20 mouse cellular contexts compared by ENCODE assay signal in the genomic region with DNA sequence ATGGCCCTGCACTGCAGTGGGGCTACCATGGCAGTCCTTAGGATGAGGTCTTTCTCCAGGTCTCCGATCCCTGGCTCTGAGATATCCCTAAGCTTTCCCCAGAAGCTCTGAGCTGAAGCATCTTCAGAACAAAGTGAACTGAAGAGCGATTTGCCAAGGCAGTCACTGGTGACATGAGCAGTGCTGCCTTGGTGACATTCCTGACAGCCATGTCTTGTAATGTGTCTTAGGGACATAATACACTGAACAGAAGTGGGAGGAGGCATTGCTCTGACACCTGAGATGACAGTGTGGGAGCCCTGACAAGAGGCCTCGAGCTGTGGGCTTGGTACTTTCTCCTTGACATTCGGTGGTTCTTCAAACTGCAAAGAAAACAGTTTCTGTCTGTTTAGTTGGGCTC. TPM values are rescaled to one million over a fixed set of nuclear protein-coding genes. Genes with fewer than 3 reads are reported as not detected.
DNase-seq lines count a peak whose midpoint lies in the region; ATAC-seq and TF ChIP-seq lines count a peak whose summit lies in the region.
"Had no signal": no experiment of that assay in that cellular context is flagged by ENCODE, and none has a peak within 500 bp of the region (broad histone marks: within the 10 kb centered on the region; RNA-seq: fewer than 3 reads in every experiment).

No protein-coding gene starts in this region.

- no peak overlapping the region for H3K27ac ChIP-seq in forebrain, embryonic 13.5 days
- H3K27ac ChIP-seq in forebrain, embryonic 12.5 days, result no peak overlapping the region
- H3K27ac ChIP-seq in forebrain, embryonic 16.5 days (ENCODE audit: low read length), result no peak overlapping the region; the same call in 1 of the 2 replicates
- no peak overlapping the region for H3K27ac ChIP-seq in forebrain, embryonic 14.5 days (ENCODE audit: low read depth, low read length)
- H3K27ac ChIP-seq in liver, embryonic 12.5 days, result 0 out of 2 replicates have a peak overlapping the region, but pooled peaks have one; percentile 14
- H3K27ac ChIP-seq in liver, postnatal 0 days (ENCODE audit: low read depth), result no peak overlapping the region
- 0 out of 2 replicates have a peak overlapping the region, but pooled peaks have one; percentile 17 for H3K27ac ChIP-seq in midbrain, embryonic 16.5 days (ENCODE audit: low read length)
- no peak overlapping the region for H3K27ac ChIP-seq in midbrain, embryonic 10.5 days (replicated peaks)
- H3K27ac ChIP-seq: embryonic facial prominence, embryonic 10.5 days; embryonic facial prominence, embryonic 12.5 days had no signal

- TF ChIP-seq EP300 in liver, postnatal 0 days (IDR thresholded peaks at IDR 0.05; ENCODE audit: low read depth), result no peak

- peak; percentile 52; the same call in 1 of the 2 replicates for ATAC-seq in forebrain, embryonic 13.5 days
- no peak for ATAC-seq in forebrain, embryonic 12.5 days (ENCODE audit: low FRiP score)
- peak; percentile 45; the same call in 1 of the 2 replicates for ATAC-seq in forebrain, embryonic 16.5 days
- no peak for ATAC-seq in forebrain, embryonic 14.5 days
- ATAC-seq in liver, embryonic 12.5 days, result no peak
- no peak for ATAC-seq in liver, postnatal 0 days
- ATAC-seq in midbrain, embryonic 16.5 days, result no peak
- ATAC-seq: activated CD4-positive, CD25-positive, alpha-beta regulatory T cell, adult 4 months; CD4-positive, CD25-positive, alpha-beta regulatory T cell, adult 4 months; Patski had no signal

- no peak overlapping the region for H3K4me3 ChIP-seq in forebrain, embryonic 13.5 days
- H3K4me3 ChIP-seq in forebrain, embryonic 12.5 days (replicated peaks), result no peak overlapping the region
- H3K4me3 ChIP-seq in forebrain, embryonic 16.5 days (replicated peaks; ENCODE audit: low read length), result no peak overlapping the region
- no peak overlapping the region for H3K4me3 ChIP-seq in forebrain, embryonic 14.5 days (ENCODE audit: low read depth, low read length)
- no peak overlapping the region for H3K4me3 ChIP-seq in liver, embryonic 12.5 days
- H3K4me3 ChIP-seq in liver, postnatal 0 days (ENCODE audit: low read depth, low read length), result no peak overlapping the region
- no peak overlapping the region for H3K4me3 ChIP-seq in midbrain, embryonic 16.5 days (ENCODE audit: low read depth, low read length)
- no peak overlapping the region for H3K4me3 ChIP-seq in midbrain, embryonic 10.5 days
- H3K4me3 ChIP-seq: embryonic facial prominence, embryonic 10.5 days; embryonic facial prominence, embryonic 12.5 days had no signal

- no peak for DNase-seq in forebrain, embryonic 14.5 days (ENCODE audit: low spot score)
- DNase-seq in liver, postnatal 0 days, result no peak
- DNase-seq in midbrain, embryonic 10.5 days (ENCODE audit: low spot score), result no peak
- DNase-seq: adrenal gland, adult 8-10 months; B cell, adult 2 months; cerebellum, adult 11-12 months; cerebellum, adult 2 months; cerebellum, adult 9-10 months had no signal

- no peak overlapping the region for H3K4me2 ChIP-seq in forebrain, embryonic 13.5 days
- H3K4me2 ChIP-seq in forebrain, embryonic 12.5 days, result no peak overlapping the region
- H3K4me2 ChIP-seq in forebrain, embryonic 16.5 days (ENCODE audit: low read length), result no peak overlapping the region
- H3K4me2 ChIP-seq in forebrain, embryonic 14.5 days (ENCODE audit: low read length), result no peak overlapping the region
- no peak overlapping the region for H3K4me2 ChIP-seq in liver, embryonic 12.5 days
- no peak overlapping the region for H3K4me2 ChIP-seq in liver, postnatal 0 days (ENCODE audit: low read depth, low read length)
- H3K4me2 ChIP-seq in midbrain, embryonic 16.5 days (ENCODE audit: low read length), result no peak overlapping the region
- H3K4me2 ChIP-seq: embryonic facial prominence, embryonic 12.5 days had no signal

- TF ChIP-seq CTCF in liver, postnatal 0 days (IDR thresholded peaks at IDR 0.05; ENCODE audit: low read depth), result no peak

- H3K9ac ChIP-seq in forebrain, embryonic 13.5 days, result no peak overlapping the region
- H3K9ac ChIP-seq in forebrain, embryonic 12.5 days, result no peak overlapping the region
- no peak overlapping the region for H3K9ac ChIP-seq in forebrain, embryonic 16.5 days (replicated peaks; ENCODE audit: low read depth, low read length)
- no peak overlapping the region for H3K9ac ChIP-seq in forebrain, embryonic 14.5 days (ENCODE audit: low read length)
- no peak overlapping the region for H3K9ac ChIP-seq in liver, embryonic 12.5 days
- no peak overlapping the region for H3K9ac ChIP-seq in liver, postnatal 0 days (replicated peaks)
- H3K9ac ChIP-seq in midbrain, embryonic 16.5 days (ENCODE audit: low read depth, low read length), result no peak overlapping the region
- H3K9ac ChIP-seq: embryonic facial prominence, embryonic 12.5 days had no signal

- H3K36me3 ChIP-seq in forebrain, embryonic 13.5 days (ENCODE audit: poor library complexity, severe bottlenecking), result peaks cover 20% of the 10 kb centered on the region
- peaks cover 6% of the 10 kb centered on the region for H3K36me3 ChIP-seq in forebrain, embryonic 12.5 days (replicated peaks)
- H3K36me3 ChIP-seq in forebrain, embryonic 16.5 days (ENCODE audit: control insufficient read depth, insufficient read depth), result 0 out of 2 replicates have a peak, but pooled peaks cover 2% of the 10 kb centered on the region
- H3K36me3 ChIP-seq in forebrain, embryonic 14.5 days (ENCODE audit: control insufficient read depth, insufficient read depth, low read length), result peaks cover 19% of the 10 kb centered on the region
- no peaks in the 10 kb centered on the region for H3K36me3 ChIP-seq in liver, embryonic 12.5 days
- H3K36me3 ChIP-seq in liver, postnatal 0 days (replicated peaks; ENCODE audit: insufficient read depth, low read length), result no peaks in the 10 kb centered on the region
- peaks cover 5% of the 10 kb centered on the region; the same call in 1 of the 2 replicates for H3K36me3 ChIP-seq in midbrain, embryonic 16.5 days (ENCODE audit: control insufficient read depth, insufficient read depth, low read length)
- H3K36me3 ChIP-seq in midbrain, embryonic 10.5 days, result peaks cover 23% of the 10 kb centered on the region
- H3K36me3 ChIP-seq: embryonic facial prominence, embryonic 12.5 days; G1E had no signal

- H3K27me3 ChIP-seq in forebrain, embryonic 13.5 days, result no peaks in the 10 kb centered on the region
- H3K27me3 ChIP-seq in forebrain, embryonic 12.5 days, result no peaks in the 10 kb centered on the region
- no peaks in the 10 kb centered on the region for H3K27me3 ChIP-seq in forebrain, embryonic 16.5 days (replicated peaks; ENCODE audit: control insufficient read depth, insufficient read depth, low read length)
- no peaks in the 10 kb centered on the region for H3K27me3 ChIP-seq in forebrain, embryonic 14.5 days (replicated peaks; ENCODE audit: control insufficient read depth, insufficient read depth, low read length)
- no peaks in the 10 kb centered on the region for H3K27me3 ChIP-seq in liver, embryonic 12.5 days (replicated peaks)
- no peaks in the 10 kb centered on the region for H3K27me3 ChIP-seq in liver, postnatal 0 days (ENCODE audit: insufficient read depth, low read length)
- no peaks in the 10 kb centered on the region for H3K27me3 ChIP-seq in midbrain, embryonic 16.5 days (ENCODE audit: control insufficient read depth, insufficient read depth, low read depth, low read length)
- no peaks in the 10 kb centered on the region for H3K27me3 ChIP-seq in midbrain, embryonic 10.5 days (ENCODE audit: low read depth, poor library complexity, severe bottlenecking)
- H3K27me3 ChIP-seq: CH12.LX; embryonic facial prominence, embryonic 12.5 days; Patski had no signal

- H3K4me1 ChIP-seq in forebrain, embryonic 13.5 days, result peaks cover 5% of the 10 kb centered on the region; the same call in 1 of the 2 replicates
- H3K4me1 ChIP-seq in forebrain, embryonic 12.5 days, result peaks cover 8% of the 10 kb centered on the region; the same call in 1 of the 2 replicates
- H3K4me1 ChIP-seq in forebrain, embryonic 16.5 days (replicated peaks; ENCODE audit: control insufficient read depth, insufficient read depth, low read length), result peaks cover 7% of the 10 kb centered on the region; the same call in 1 of the 2 replicates
- H3K4me1 ChIP-seq in forebrain, embryonic 14.5 days (ENCODE audit: control insufficient read depth, insufficient read depth, low read length), result 0 out of 2 replicates have a peak, but pooled peaks cover 3% of the 10 kb centered on the region
- H3K4me1 ChIP-seq in liver, embryonic 12.5 days, result peaks cover 52% of the 10 kb centered on the region
- H3K4me1 ChIP-seq in liver, postnatal 0 days (ENCODE audit: insufficient read depth), result peaks cover 4% of the 10 kb centered on the region
- H3K4me1 ChIP-seq in midbrain, embryonic 16.5 days (ENCODE audit: control insufficient read depth, insufficient read depth, low read length), result 0 out of 2 replicates have a peak, but pooled peaks cover 2% of the 10 kb centered on the region
- H3K4me1 ChIP-seq in midbrain, embryonic 10.5 days, result 0 out of 2 replicates have a peak, but pooled peaks cover 3% of the 10 kb centered on the region
- H3K4me1 ChIP-seq: embryonic facial prominence, embryonic 12.5 days had no signal

- H3K9me3 ChIP-seq in forebrain, embryonic 13.5 days (replicated peaks), result no peaks in the 10 kb centered on the region
- H3K9me3 ChIP-seq in forebrain, embryonic 12.5 days, result no peaks in the 10 kb centered on the region
- H3K9me3 ChIP-seq in forebrain, embryonic 16.5 days (ENCODE audit: control insufficient read depth, low read length), result no peaks in the 10 kb centered on the region
- no peaks in the 10 kb centered on the region for H3K9me3 ChIP-seq in forebrain, embryonic 14.5 days (replicated peaks; ENCODE audit: control insufficient read depth, low read length)
- no peaks in the 10 kb centered on the region for H3K9me3 ChIP-seq in liver, embryonic 12.5 days (replicated peaks)
- no peaks in the 10 kb centered on the region for H3K9me3 ChIP-seq in liver, postnatal 0 days (ENCODE audit: low read length)
- no peaks in the 10 kb centered on the region for H3K9me3 ChIP-seq in midbrain, embryonic 16.5 days (replicated peaks; ENCODE audit: control insufficient read depth, low read length, poor library complexity, severe bottlenecking)
- no peaks in the 10 kb centered on the region for H3K9me3 ChIP-seq in midbrain, embryonic 10.5 days (replicated peaks)
- H3K9me3 ChIP-seq: embryonic facial prominence, embryonic 10.5 days; embryonic facial prominence, embryonic 12.5 days; G1E had no signal

- 89% methylated on average over 4 of the region's 4 CpGs for WGBS in forebrain, embryonic 13.5 days
- WGBS in forebrain, embryonic 12.5 days, result 84% methylated on average over 4 of the region's 4 CpGs
- WGBS in forebrain, embryonic 16.5 days, result 77% methylated on average over 4 of the region's 4 CpGs
- WGBS in forebrain, embryonic 14.5 days, result 89% methylated on average over 4 of the region's 4 CpGs
- WGBS in liver, embryonic 12.5 days (ENCODE audit: insufficient replicate concordance), result 67% methylated on average over 4 of the region's 4 CpGs
- WGBS in liver, postnatal 0 days (ENCODE audit: insufficient replicate concordance), result 82% methylated on average over 4 of the region's 4 CpGs
- WGBS in midbrain, embryonic 16.5 days, result 87% methylated on average over 4 of the region's 4 CpGs
- 91% methylated on average over 4 of the region's 4 CpGs for WGBS in midbrain, embryonic 10.5 days

RNA-seq across cellular contexts. Expression of a gene that starts 11.1 kb away (rescaled TPM):
- 3.0 and 3.1 TPM in 2 replicates for polyA plus RNA-seq in forebrain, embryonic 13.5 days (2015; fragmentation: Nextera tagmentation; extraction: Ambion mirVana)
- polyA plus RNA-seq in forebrain, embryonic 12.5 days (2016; fragmentation: Nextera tagmentation; extraction: Ambion mirVana), result 1.6 and 2.3 TPM in 2 replicates
- 8.7 and 12.4 TPM in 2 replicates for polyA plus RNA-seq in forebrain, embryonic 16.5 days (2015; fragmentation: Nextera tagmentation; extraction: Ambion mirVana)
- 8.7 and 10.7 TPM in 2 replicates for polyA plus RNA-seq in forebrain, embryonic 14.5 days (2014; fragmentation: Nextera tagmentation; extraction: Ambion mirVana)
- polyA plus RNA-seq in liver, embryonic 12.5 days (2016; fragmentation: Nextera tagmentation; extraction: Ambion mirVana), result 0.12 TPM in 1 of 2 replicates, not detected in the other
- not detected in 2 replicates for polyA plus RNA-seq in liver, postnatal 0 days (2015; fragmentation: Nextera tagmentation; extraction: Ambion mirVana)
- 13.3 and 20.5 TPM in 2 replicates for polyA plus RNA-seq in midbrain, embryonic 16.5 days (2015; fragmentation: Nextera tagmentation; extraction: Ambion mirVana)
- polyA plus RNA-seq in midbrain, embryonic 10.5 days (2016; fragmentation: Nextera tagmentation; extraction: Ambion mirVana), result 0.53 and 0.93 TPM in 2 replicates
- polyA plus RNA-seq: G1E had no signal

Comparison
In these comparisons a context has a peak if more than half of its experiments do, and no peak if none do; other contexts are left out.
1. ATAC-seq: peak in forebrain, embryonic 13.5 days (single experiment) and forebrain, embryonic 16.5 days (single experiment); none in forebrain, embryonic 12.5 days (single experiment), forebrain, embryonic 14.5 days (single experiment), liver, embryonic 12.5 days (single experiment), liver, postnatal 0 days (single experiment) and midbrain, embryonic 16.5 days (single experiment).
2. H3K27ac ChIP-seq: peak in liver, embryonic 12.5 days (single experiment) and midbrain, embryonic 16.5 days (single experiment); none in forebrain, embryonic 13.5 days (single experiment), forebrain, embryonic 12.5 days (single experiment), forebrain, embryonic 16.5 days (single experiment), forebrain, embryonic 14.5 days (single experiment), liver, postnatal 0 days (single experiment) and midbrain, embryonic 10.5 days (single experiment).